In genomic region chr9:36832529-36832928, GRCm38 (mm10) we compare ENCODE assay signal across 8 mouse cellular contexts. TPM values are rescaled to one million over a fixed set of nuclear protein-coding genes. Genes with fewer than 3 reads are reported as not detected.
DNase-seq lines count a peak whose midpoint lies in the region; ATAC-seq and TF ChIP-seq lines count a peak whose summit lies in the region.

No protein-coding gene starts in this region.

- under 1% methylated on average over 29 of the region's 32 CpGs for WGBS in hindbrain, embryonic 14.5 days
- 1% methylated on average over 31 of the region's 32 CpGs for WGBS in lung, embryonic 16.5 days

- intact Hi-C loops in gastrocnemius, adult 2 months (cut with DNase I), result no loop called here

- H3K4me3 ChIP-seq in gastrocnemius, adult 2 months, result peak overlapping the region; percentile 76
- H3K4me3 ChIP-seq in hindbrain, embryonic 14.5 days (replicated peaks; ENCODE audit: low read length), result peak overlapping the region; percentile 67
- H3K4me3 ChIP-seq in lung, embryonic 16.5 days (ENCODE audit: low read length), result peak overlapping the region; percentile 53

- peak; percentile 59 for DNase-seq in adrenal gland, adult 8-10 months
- peak; percentile 84 for DNase-seq in gastrocnemius, adult 2 months
- peak; percentile 94 for DNase-seq in hindbrain, embryonic 14.5 days (ENCODE audit: low spot score)
- peak; percentile 81 to 91 for DNase-seq in layer of hippocampus, postnatal 25 days (ENCODE audit: extremely low spot score in 1 of 2, low spot score in 1 of 2)
- peak; percentile 87 for DNase-seq in retina, embryonic 14.5 days (ENCODE audit: low spot score)
- DNase-seq in adipocyte (ENCODE audit: low spot score), result no peak

- peak; percentile 73 for ATAC-seq in common myeloid progenitor, adult 5-6 weeks (replicated peaks; ENCODE audit: low read depth, poor library complexity, severe bottlenecking)
- ATAC-seq in hindbrain, embryonic 14.5 days (ENCODE audit: low FRiP score), result peak; percentile 92
- peak; percentile 85 for ATAC-seq in lung, embryonic 16.5 days (ENCODE audit: low read depth)

- H3K4me1 ChIP-seq in hindbrain, embryonic 14.5 days (replicated peaks; ENCODE audit: control insufficient read depth, insufficient read depth, low read length), result peaks cover 33% of the 10 kb centered on the region
- H3K4me1 ChIP-seq in lung, embryonic 16.5 days (replicated peaks; ENCODE audit: control insufficient read depth, insufficient read depth, low read length), result peaks cover 3% of the 10 kb centered on the region; the same call in 1 of the 2 replicates

- peak; percentile 9; the same call in 1 of the 2 replicates for TF ChIP-seq CTCF in gastrocnemius, adult 2 months (IDR thresholded peaks at IDR 0.05)

- no peaks in the 10 kb centered on the region for H3K9me3 ChIP-seq in hindbrain, embryonic 14.5 days (ENCODE audit: control insufficient read depth, low read length)
- no peaks in the 10 kb centered on the region for H3K9me3 ChIP-seq in lung, embryonic 16.5 days (ENCODE audit: control insufficient read depth, low read length)

- H3K27me3 ChIP-seq in hindbrain, embryonic 14.5 days (ENCODE audit: control insufficient read depth, insufficient read depth, low read length), result no peaks in the 10 kb centered on the region
- H3K27me3 ChIP-seq in lung, embryonic 16.5 days (ENCODE audit: control insufficient read depth, insufficient read depth, low read depth, low read length), result peaks cover 18% of the 10 kb centered on the region

- H3K9ac ChIP-seq in hindbrain, embryonic 14.5 days, result peak overlapping the region; percentile 88
- H3K9ac ChIP-seq in lung, embryonic 16.5 days (ENCODE audit: low read length), result peak overlapping the region; percentile 58

- H3K27ac ChIP-seq in gastrocnemius, adult 2 months, result peak overlapping the region; percentile 63
- H3K27ac ChIP-seq in hindbrain, embryonic 14.5 days, result peak overlapping the region; percentile 96
- no peak overlapping the region for H3K27ac ChIP-seq in lung, embryonic 16.5 days (ENCODE audit: low read length)

- H3K36me3 ChIP-seq in hindbrain, embryonic 14.5 days (replicated peaks; ENCODE audit: control insufficient read depth, insufficient read depth), result peaks cover 13% of the 10 kb centered on the region; the same call in 1 of the 2 replicates
- no peaks in the 10 kb centered on the region for H3K36me3 ChIP-seq in lung, embryonic 16.5 days (ENCODE audit: control insufficient read depth, insufficient read depth, low read length)

- peak overlapping the region; percentile 87 for H3K4me2 ChIP-seq in hindbrain, embryonic 14.5 days (replicated peaks)
- H3K4me2 ChIP-seq in lung, embryonic 16.5 days (ENCODE audit: low read depth, low read length), result peak overlapping the region; percentile 89

RNA-seq across cellular contexts. Expression of gene Fez1, which starts 10.9 kb away (rescaled TPM):
- total RNA-seq in adrenal gland, adult 8-10 months (2022), result 10 to 100 TPM in 1 of 4 experiments, 1 to 10 TPM in 3; 5.7 to 10.3 (median 7.5) TPM
- total RNA-seq in common myeloid progenitor, adult 5-6 weeks (2017), result not detected in 2 replicates
- 1 to 10 TPM; 4.2 to 4.7 TPM for total RNA-seq in gastrocnemius, adult 2 months (2021)
- polyA plus RNA-seq in hindbrain, embryonic 14.5 days (2014; fragmentation: Nextera tagmentation; extraction: Ambion mirVana), result 549 and 551 TPM in 2 replicates
- total RNA-seq in layer of hippocampus, postnatal 25 days (2021), result 100 to 1,000 TPM; 301 to 329 TPM
- polyA plus RNA-seq in lung, embryonic 16.5 days (2015; fragmentation: Nextera tagmentation; extraction: Ambion mirVana), result 3.5 and 4.9 TPM in 2 replicates

RNA-seq across cellular contexts. Expression of gene Ei24, which starts 35.3 kb away (rescaled TPM):
- total RNA-seq in adrenal gland, adult 8-10 months (2022), result 100 to 1,000 TPM; 117 to 124 (median 122) TPM
- total RNA-seq in common myeloid progenitor, adult 5-6 weeks (2017), result 32.4 and 39.6 TPM in 2 replicates
- total RNA-seq in gastrocnemius, adult 2 months (2021), result 10 to 100 TPM; 78.2 to 79.3 TPM
- 73.6 and 88.3 TPM in 2 replicates for polyA plus RNA-seq in hindbrain, embryonic 14.5 days (2014; fragmentation: Nextera tagmentation; extraction: Ambion mirVana)
- total RNA-seq in layer of hippocampus, postnatal 25 days (2021), result 100 to 1,000 TPM; 101 to 104 TPM
- 98.9 and 101 TPM in 2 replicates for polyA plus RNA-seq in lung, embryonic 16.5 days (2015; fragmentation: Nextera tagmentation; extraction: Ambion mirVana)

Comparison
In these comparisons a context has a peak if more than half of its experiments do, and no peak if none do; other contexts are left out.
1. RNA of gene Fez1, which starts 10.9 kb away (total RNA-seq): 301 to 329 TPM in layer of hippocampus, postnatal 25 days; 5.7 to 10.3 TPM in adrenal gland, adult 8-10 months, 4.2 to 4.7 TPM in gastrocnemius, adult 2 months and not detected in common myeloid progenitor, adult 5-6 weeks; every median in the first group is over 10 times any median in the second.
2. Peak in every context shown above with its lines, with median percentiles within 50 percentile points of each other: ATAC-seq and H3K4me3 ChIP-seq.